Comparison of ENCODE assay signal across 11 mouse cellular contexts in the genomic region with DNA sequence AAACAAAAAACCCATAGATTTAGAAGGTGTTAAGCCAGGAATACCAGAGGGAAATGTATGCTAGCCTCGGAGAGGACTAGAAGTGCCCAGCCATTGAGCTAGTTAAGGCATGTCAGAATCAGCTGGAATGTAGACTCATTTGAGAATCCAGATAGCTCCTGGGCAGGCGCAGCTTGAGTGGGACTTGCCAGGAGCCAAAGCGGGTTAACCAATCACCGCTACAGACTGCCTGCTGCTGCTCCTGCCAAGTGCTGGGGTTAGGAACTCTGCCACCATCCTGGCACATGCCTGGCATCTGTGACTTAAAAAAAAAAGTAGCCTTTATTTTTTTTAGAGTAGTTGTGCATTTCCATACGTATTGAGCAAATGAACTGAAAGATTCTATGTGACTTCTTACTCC.
DNase-seq lines count a peak whose midpoint lies in the region; ATAC-seq and TF ChIP-seq lines count a peak whose summit lies in the region.
"Had no signal": no experiment of that assay in that cellular context is flagged by ENCODE, and none has a peak within 500 bp of the region (broad histone marks: within the 10 kb centered on the region; RNA-seq: fewer than 3 reads in every experiment).

No protein-coding gene starts in this region.

- no peak overlapping the region for H3K9ac ChIP-seq in stomach, postnatal 0 days (ENCODE audit: low read length)
- H3K9ac ChIP-seq: liver, embryonic 15.5 days; neural tube, embryonic 12.5 days had no signal

- H3K4me2 ChIP-seq in stomach, postnatal 0 days (replicated peaks; ENCODE audit: low read depth) = no peak overlapping the region
- H3K4me2 ChIP-seq: liver, embryonic 15.5 days; neural tube, embryonic 12.5 days had no signal

- WGBS in stomach, postnatal 0 days = 78% methylated on average over 5 of the region's 5 CpGs

- no peak for TF ChIP-seq EP300 in stomach, postnatal 0 days (optimal IDR thresholded peaks at IDR 0.05)

- no peak overlapping the region for H3K27ac ChIP-seq in stomach, postnatal 0 days (replicated peaks)
- H3K27ac ChIP-seq: kidney, postnatal 0 days; liver, embryonic 15.5 days; neural tube, embryonic 12.5 days had no signal

- no peaks in the 10 kb centered on the region for H3K4me1 ChIP-seq in stomach, postnatal 0 days (replicated peaks; ENCODE audit: control insufficient read depth, insufficient read depth)
- H3K4me1 ChIP-seq: liver, embryonic 15.5 days had no signal

- peak; percentile 25 for DNase-seq in adrenal gland, adult 8-10 months
- no peak for DNase-seq in adrenal gland, adult 18-20 months (ENCODE audit: low spot score in 2 of 2)
- peak; percentile 71 for DNase-seq in left cerebral cortex, postnatal 4 days
- DNase-seq in left cerebral cortex, adult 18-20 months (ENCODE audit: low spot score in 2 of 2) = no peak
- peak; percentile 70 for DNase-seq in fibroblast of lung, adult 2 months (ENCODE audit: low read depth)
- peak; percentile 25 for DNase-seq in heart, postnatal 25 days (ENCODE audit: low spot score)
- no peak for DNase-seq in natural killer cell, adult 2 months (ENCODE audit: low spot score in 2 of 2)
- DNase-seq in stomach, postnatal 0 days (ENCODE audit: low spot score) = no peak

- no peak for ATAC-seq in stomach, postnatal 0 days (ENCODE audit: low FRiP score, low TSS enrichment)

- no peaks in the 10 kb centered on the region for H3K27me3 ChIP-seq in stomach, postnatal 0 days (ENCODE audit: control insufficient read depth, insufficient read depth, low read length)
- H3K27me3 ChIP-seq: liver, embryonic 15.5 days; neural tube, embryonic 12.5 days had no signal

- H3K36me3 ChIP-seq in stomach, postnatal 0 days (ENCODE audit: control insufficient read depth, insufficient read depth, low read length) = no peaks in the 10 kb centered on the region
- H3K36me3 ChIP-seq: liver, embryonic 15.5 days; neural tube, embryonic 12.5 days had no signal

- no peaks in the 10 kb centered on the region for H3K9me3 ChIP-seq in stomach, postnatal 0 days (ENCODE audit: control insufficient read depth, low read length)
- H3K9me3 ChIP-seq: liver, embryonic 15.5 days; neural tube, embryonic 12.5 days had no signal

- intact Hi-C loops in left cerebral cortex, postnatal 4 days (cut with DNase I) = no loop called here
- intact Hi-C loops in heart, postnatal 25 days (cut with DNase I) = no loop called here

- no peak overlapping the region for H3K4me3 ChIP-seq in stomach, postnatal 0 days (ENCODE audit: low read depth, low read length)
- H3K4me3 ChIP-seq: liver, embryonic 15.5 days; neural tube, embryonic 12.5 days had no signal

- TF ChIP-seq CTCF in stomach, postnatal 0 days (IDR thresholded peaks at IDR 0.05; ENCODE audit: low read depth) = no peak

Comparison
In these comparisons a context has a peak if more than half of its experiments do, and no peak if none do; other contexts are left out.
1. DNase-seq: peak in adrenal gland, adult 8-10 months (single experiment), left cerebral cortex, postnatal 4 days (single experiment), fibroblast of lung, adult 2 months (single experiment) and heart, postnatal 25 days (single experiment); none in adrenal gland, adult 18-20 months (0 of 2), left cerebral cortex, adult 18-20 months (0 of 2), natural killer cell, adult 2 months (0 of 2) and stomach, postnatal 0 days (single experiment).